Mouse (Mus musculus): ENCODE data around the gene Zc3h4. TPM values are rescaled to one million over a fixed set of nuclear protein-coding genes. Genes with fewer than 3 reads are reported as not detected.
A peak's percentile ranks its signal among the peaks of the same experiment; 100 is the strongest.

The Zc3h4 gene
- polyA plus RNA-seq, 1 experiment from 2014 or later, result 16.8 TPM

DNA sequence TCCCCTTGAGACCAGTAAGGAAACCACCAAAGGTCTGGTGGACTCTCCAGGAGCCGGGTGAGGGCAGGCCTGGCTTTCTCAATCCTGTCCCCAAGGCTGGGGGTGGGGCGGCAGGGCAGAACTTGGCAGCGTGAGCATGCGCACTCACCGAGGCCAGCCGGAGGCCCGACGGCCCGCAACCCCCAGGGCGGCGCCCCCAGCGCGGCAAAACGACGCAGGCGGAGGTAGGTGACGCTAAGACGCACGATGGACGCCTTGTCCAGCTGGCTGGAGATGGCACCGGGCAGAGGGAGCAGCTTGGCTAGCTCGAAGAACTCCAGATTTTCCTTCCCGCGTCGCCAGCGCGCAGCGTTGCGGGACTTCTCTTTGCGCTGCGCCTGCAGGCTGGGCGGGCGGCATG lies 73.7 kb downstream of the Zc3h4 start:
- H3K4me3 ChIP-seq, result peak overlapping the region; percentile 13
- H3K9ac ChIP-seq, result no peak overlapping the region
- peaks cover 88% of the 10 kb centered on the region for H3K27me3 ChIP-seq
- 5% methylated on average over 33 of the region's 33 CpGs for WGBS
- H3K36me3 ChIP-seq, result no peaks in the 10 kb centered on the region
- no peaks in the 10 kb centered on the region for H3K9me3 ChIP-seq
- H3K4me1 ChIP-seq (replicated peaks), result peaks cover 30% of the 10 kb centered on the region
- H3K27ac ChIP-seq (replicated peaks), result no peak overlapping the region
- no peak for ATAC-seq (ENCODE audit: low read depth)
- peak overlapping the region; percentile 42 for H3K4me2 ChIP-seq

DNA sequence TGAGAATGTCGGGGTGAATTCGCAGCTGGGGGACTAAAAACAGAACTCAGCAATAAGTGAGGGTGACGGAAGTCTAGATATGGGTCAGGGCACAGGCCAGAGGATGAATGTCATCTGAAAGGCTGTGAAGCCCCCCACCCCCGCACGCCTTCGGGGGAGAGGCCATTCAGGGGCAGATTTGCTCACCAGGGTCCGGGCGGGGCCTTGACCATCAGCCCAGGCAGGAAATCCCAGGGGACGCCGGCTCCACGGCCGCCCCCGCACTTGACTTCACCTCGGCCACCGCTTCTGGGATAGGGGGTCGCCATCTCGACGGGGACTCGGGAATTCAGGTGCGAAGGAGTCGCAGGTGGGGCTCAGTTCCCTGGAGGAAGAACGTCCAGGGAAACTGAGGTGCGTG lies 74.6 kb downstream of the Zc3h4 start:
- Histone ChIP-seq H3K9me3 (no peaks in the 10 kb centered on the region), H3K27ac (replicated peaks) (no peak overlapping the region), H3K4me3 (peak overlapping the region; percentile 22), H3K4me2 (peak overlapping the region; percentile 58), H3K9ac (0 out of 2 replicates have a peak overlapping the region, but pooled peaks have one; percentile 9), H3K27me3 (peaks cover 79% of the 10 kb centered on the region), H3K4me1 (replicated peaks) (peaks cover 30% of the 10 kb centered on the region), H3K36me3 (no peaks in the 10 kb centered on the region)
- no peak for ATAC-seq (ENCODE audit: low read depth)
- 6% methylated on average over 23 of the region's 23 CpGs for WGBS

DNA sequence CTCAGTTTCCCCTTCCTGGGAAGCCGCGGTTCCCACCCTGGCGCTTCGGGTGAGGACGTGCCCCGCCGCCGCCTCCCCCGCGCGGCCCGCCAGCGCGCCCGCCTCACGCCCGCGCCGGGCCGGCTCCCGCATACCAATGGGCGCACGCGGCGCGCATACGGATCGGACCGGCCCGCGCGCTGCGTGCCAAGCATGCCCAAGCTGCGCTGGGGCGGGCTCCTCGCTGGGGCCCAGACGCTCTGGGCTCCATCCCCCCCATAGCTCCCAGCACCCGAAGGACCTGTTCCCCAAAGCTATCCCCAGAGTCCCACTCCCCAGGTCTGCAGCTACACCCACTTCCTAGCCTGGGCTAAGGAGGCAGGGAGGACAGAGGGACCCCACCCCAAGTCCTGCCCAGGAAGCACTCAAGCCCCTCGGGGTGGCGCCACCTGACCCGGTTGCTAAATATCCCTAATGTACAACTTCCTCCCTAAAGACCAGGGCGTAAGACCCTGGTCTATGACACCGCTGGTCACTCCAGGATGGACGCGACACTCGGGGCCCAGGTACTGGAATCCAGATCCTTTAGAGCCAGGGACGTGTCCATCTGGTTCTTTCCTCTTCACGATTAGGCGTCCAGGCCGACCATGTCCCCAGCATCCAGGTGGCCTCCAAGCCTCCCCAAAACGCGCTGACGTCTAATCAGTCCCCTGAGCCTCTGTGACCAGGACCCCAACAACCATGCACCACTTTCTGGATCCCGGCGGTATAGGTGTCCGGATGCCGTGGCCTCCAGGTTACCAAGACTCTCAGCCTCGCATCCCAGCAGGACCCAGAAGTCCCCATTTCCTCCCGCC lies 75.3 kb downstream of the Zc3h4 start:
- Histone ChIP-seq H3K36me3 (no peaks in the 10 kb centered on the region), H3K9me3 (no peaks in the 10 kb centered on the region), H3K27ac (replicated peaks) (no peak overlapping the region), H3K27me3 (peaks cover 72% of the 10 kb centered on the region), H3K9ac (peak overlapping the region; percentile 43; the same call in 1 of the 2 replicates), H3K4me2 (peak overlapping the region; percentile 58), H3K4me3 (peak overlapping the region; percentile 33), H3K4me1 (replicated peaks) (peaks cover 30% of the 10 kb centered on the region)
- ATAC-seq (ENCODE audit: low read depth), result no peak
- WGBS, result 1% methylated on average over 54 of the region's 59 CpGs

DNA sequence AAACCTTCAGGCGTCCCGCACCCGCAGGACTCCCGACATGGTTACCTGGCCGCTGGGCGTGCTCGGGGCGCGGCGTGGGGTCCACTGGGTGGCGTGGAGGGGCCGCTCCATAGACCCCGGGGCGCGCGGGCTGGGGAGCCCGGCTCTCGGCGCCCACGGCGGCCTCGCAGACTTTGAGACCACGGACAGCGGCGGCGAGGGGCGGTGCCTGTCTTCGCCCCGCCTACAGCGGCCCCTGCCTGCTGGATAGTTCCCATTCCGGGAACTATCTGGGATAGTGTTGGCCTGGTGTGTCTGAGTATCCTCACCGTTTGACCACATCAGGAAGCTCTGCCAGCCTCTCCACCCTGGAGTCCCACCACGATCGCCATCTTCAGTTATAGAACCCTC lies 75.9 kb downstream of the Zc3h4 start:
- no peaks in the 10 kb centered on the region for H3K9me3 ChIP-seq
- WGBS, result 1% methylated on average over 34 of the region's 34 CpGs
- H3K36me3 ChIP-seq, result no peaks in the 10 kb centered on the region
- peak overlapping the region; percentile 33 for H3K4me3 ChIP-seq
- peaks cover 30% of the 10 kb centered on the region for H3K4me1 ChIP-seq (replicated peaks)
- H3K27me3 ChIP-seq, result peaks cover 66% of the 10 kb centered on the region
- ATAC-seq (ENCODE audit: low read depth), result no peak
- H3K9ac ChIP-seq, result peak overlapping the region; percentile 43; the same call in 1 of the 2 replicates
- H3K4me2 ChIP-seq, result peak overlapping the region; percentile 58
- no peak overlapping the region for H3K27ac ChIP-seq (replicated peaks)

DNA sequence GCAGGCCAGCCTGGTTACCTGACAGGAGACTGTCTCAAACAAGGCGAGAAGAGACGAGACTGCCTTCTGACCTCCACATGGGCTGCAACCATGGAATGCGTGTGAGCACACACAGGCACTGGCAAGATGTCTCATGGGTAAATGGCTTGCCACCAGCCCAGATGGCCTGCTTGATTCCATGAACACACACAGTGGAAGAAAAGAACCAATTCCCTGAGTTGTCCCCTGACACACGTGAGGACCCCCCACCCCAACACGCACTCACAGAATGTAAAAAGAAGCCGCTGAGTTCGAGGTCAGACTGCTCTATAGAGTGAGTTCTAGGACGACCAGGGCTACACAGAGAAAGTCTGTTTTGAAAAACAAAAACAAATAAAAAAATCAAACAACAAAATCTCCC lies 76.9 kb downstream of the Zc3h4 start, which contains the start of gene Npas1:
Gene Npas1, minus strand, starts transcription at position 101 of the 400 bp plus-strand sequence.
- peaks cover 22% of the 10 kb centered on the region for H3K4me1 ChIP-seq (replicated peaks)
- H3K27me3 ChIP-seq, result peaks cover 57% of the 10 kb centered on the region
- ATAC-seq (ENCODE audit: low read depth), result no peak
- peak within 1 kb of the TSS; percentile 43; the same call in 1 of the 2 replicates for H3K9ac ChIP-seq
- H3K27ac ChIP-seq (replicated peaks), result no peak within 1 kb of the TSS
- H3K4me3 ChIP-seq, result peak within 1 kb of the TSS; percentile 33
- 89% methylated on average over 8 of the region's 8 CpGs for WGBS
- H3K4me2 ChIP-seq, result peak within 1 kb of the TSS; percentile 58
- no peaks in the 10 kb centered on the region for H3K36me3 ChIP-seq
- H3K9me3 ChIP-seq, result no peaks in the 10 kb centered on the region

Other genes starting within 250 kb of the Zc3h4 start
- 139 and 161 TPM in 2 replicates for gene Meis3, start 225.8 kb upstream of the Zc3h4 start, polyA plus RNA-seq (2015; fragmentation: Nextera tagmentation; extraction: Ambion mirVana)
- 11.3 and 13.2 TPM in 2 replicates for gene Dhx34, start 178.9 kb upstream of the Zc3h4 start, polyA plus RNA-seq (2015; fragmentation: Nextera tagmentation; extraction: Ambion mirVana)
- gene C5ar2, start 156.8 kb upstream of the Zc3h4 start, polyA plus RNA-seq (2015; fragmentation: Nextera tagmentation; extraction: Ambion mirVana), result 0.15 TPM in 1 of 2 replicates, not detected in the other
- 2.3 and 2.8 TPM in 2 replicates for gene C5ar1, start 141.4 kb upstream of the Zc3h4 start, polyA plus RNA-seq (2015; fragmentation: Nextera tagmentation; extraction: Ambion mirVana)
- 30.0 and 39.3 TPM in 2 replicates for gene Inafm1, start 127.3 kb upstream of the Zc3h4 start, polyA plus RNA-seq (2015; fragmentation: Nextera tagmentation; extraction: Ambion mirVana)
- 31.2 and 35.4 TPM in 2 replicates for gene Ccdc9, start 114.1 kb upstream of the Zc3h4 start, polyA plus RNA-seq (2015; fragmentation: Nextera tagmentation; extraction: Ambion mirVana)
- 22.4 and 22.8 TPM in 2 replicates for gene Bbc3, start 92.5 kb upstream of the Zc3h4 start, polyA plus RNA-seq (2015; fragmentation: Nextera tagmentation; extraction: Ambion mirVana)
- gene Sae1, start 13.1 kb upstream of the Zc3h4 start, polyA plus RNA-seq (2015; fragmentation: Nextera tagmentation; extraction: Ambion mirVana), result 264 and 281 TPM in 2 replicates
- gene Tmem160, start 51.9 kb downstream of the Zc3h4 start, polyA plus RNA-seq (2015; fragmentation: Nextera tagmentation; extraction: Ambion mirVana), result 54.6 and 59.0 TPM in 2 replicates
- 1.6 and 1.7 TPM in 2 replicates for gene Npas1, start 76.8 kb downstream of the Zc3h4 start, polyA plus RNA-seq (2015; fragmentation: Nextera tagmentation; extraction: Ambion mirVana)
- gene Arhgap35, start 214.1 kb downstream of the Zc3h4 start, polyA plus RNA-seq (2015; fragmentation: Nextera tagmentation; extraction: Ambion mirVana), result 30.8 and 31.2 TPM in 2 replicates

Measured in neural tube, embryonic 13.5 days (tissue).